Mouse (Mus musculus) megakaryocyte, embryonic 14.5 days (primary cell): ENCODE measurements around the gene Insig2.

Experiments used
- FLI1 ChIP-seq: IDR thresholded peaks from 2 replicates; pipeline ENCODE4 v1.6.1; 2012; ENCODE audit warnings: low read length, inconsistent platforms, mixed read lengths
- GATA1 ChIP-seq: IDR thresholded peaks from 3 replicates; pipeline ENCODE4 v1.6.1; 2012; ENCODE audit warnings: mixed read lengths, low read length, inconsistent platforms, borderline replicate concordance

GRCm38 (mm10) chr1:121343966-121344365 is 11.6 kb upstream of the Insig2 start:
- no peak for TF ChIP-seq GATA1
- no peak for TF ChIP-seq FLI1
